Mouse (Mus musculus) kidney, adult 2 months (tissue): ENCODE measurements around the gene Olfr104-ps. TPM values are rescaled to one million over a fixed set of nuclear protein-coding genes. Genes with fewer than 3 reads are reported as not detected.

Source experiments
- DNase-seq: peaks from one replicate; pipeline ENCODE4 v3.0.0; 2021
- H3K27ac ChIP-seq: fragments of 200-500 bp; 2 replicates; pipeline ENCODE4 v1.5.1; 2012; ENCODE audit warnings: low read depth, low read length, control low read depth, inconsistent platforms; ENCODE audit not compliant: insufficient read depth
- H3K27me3 ChIP-seq: fragments of 200-500 bp; replicated peaks from 2 replicates; pipeline ENCODE4 v1.6.1; 2012; ENCODE audit warnings: mild to moderate bottlenecking, moderate library complexity, low read length, inconsistent platforms; ENCODE audit not compliant: control insufficient read depth, insufficient read depth
- H3K36me3 ChIP-seq: fragments of 200-500 bp; 2 replicates; pipeline ENCODE4 v1.6.1; 2012; ENCODE audit warnings: mild to moderate bottlenecking, moderate library complexity, low read length, inconsistent platforms; ENCODE audit not compliant: control insufficient read depth, insufficient read depth
- H3K4me1 ChIP-seq: fragments of 200-500 bp; 2 replicates; pipeline ENCODE4 v1.6.1; 2011; ENCODE audit warnings: low read length; ENCODE audit not compliant: control insufficient read depth, insufficient read depth
- H3K4me3 ChIP-seq: fragments of 200-500 bp; 2 replicates; pipeline ENCODE4 v1.5.1; 2011; ENCODE audit warnings: mild to moderate bottlenecking, low read depth, low read length, control low read depth; ENCODE audit not compliant: insufficient read depth
- CTCF ChIP-seq: fragments of 200-500 bp; conservative IDR thresholded peaks from 2 replicates; pipeline ENCODE4 v1.5.1; 2011; ENCODE audit warnings: low read depth, mild to moderate bottlenecking, control low read depth, low read length, moderate library complexity, mixed read lengths; ENCODE audit not compliant: insufficient read depth, insufficient read length
- POLR2A ChIP-seq: fragments of 200-500 bp; IDR thresholded peaks from one replicate; pipeline ENCODE4 v1.6.1; 2011; ENCODE audit warnings: low read depth, low read length, control low read depth
- WGBS: fragments of 180-500 bp; shearing (Covaris S2); methylation state at CpG from one replicate; pipeline ENCODE4 v1.1.7; 2018; 5-methylcytosine and 5-hydroxymethylcytosine counted together
- polyA plus RNA-seq: library from polyadenylated mRNA; depleted of rRNA; stranded (reverse); fragments of >200 nt; gene quantifications from 2 replicates; pipeline ENCODE4 v1.2.3, GENCODE M21; 2012; rRNA removed

The Olfr104-ps gene
- polyA plus RNA-seq, result not detected in 2 replicates

DNA sequence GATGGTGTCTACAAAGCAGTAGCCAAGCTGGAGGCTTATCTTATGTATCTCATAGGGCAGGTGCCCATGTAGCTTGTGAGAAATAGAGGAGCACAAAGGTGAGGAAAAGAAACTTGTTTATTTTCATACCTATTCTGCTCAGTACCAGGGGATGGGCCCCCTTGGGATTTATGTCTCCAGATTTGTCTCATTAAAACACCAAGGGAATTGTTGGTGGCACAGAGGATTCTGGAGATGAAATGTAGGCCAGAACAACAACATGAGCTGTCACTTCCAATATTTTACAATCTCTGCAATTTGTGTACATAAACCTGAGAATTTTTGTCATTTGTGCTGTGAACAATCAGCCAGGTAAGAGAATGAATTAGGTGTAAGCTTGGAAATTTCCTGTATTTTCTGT is at the start of gene Olfr104-ps:
TSS of gene Olfr104-ps (plus strand) at position 301 of the 400 bp plus-strand sequence.
- TF ChIP-seq POLR2A (no peak), CTCF (no peak)
- H3K27me3 ChIP-seq, result no peaks in the 10 kb centered on the region
- DNase-seq, result no peak

GRCm38 (mm10) chr17:37310146-37310699 is 49.2 kb upstream of the Olfr104-ps start:
- no peaks in the 10 kb centered on the region for H3K4me1 ChIP-seq
- no peak for DNase-seq
- H3K27me3 ChIP-seq, result no peaks in the 10 kb centered on the region
- H3K4me3 ChIP-seq, result no peak overlapping the region
- 44% methylated on average over 2 of the region's 2 CpGs for WGBS
- TF ChIP-seq POLR2A (no peak), CTCF (no peak)
- H3K36me3 ChIP-seq, result no peaks in the 10 kb centered on the region
- H3K27ac ChIP-seq, result no peak overlapping the region

More for the DNA sequence above, at the start of gene Olfr104-ps:
- H3K27ac ChIP-seq, result no peak within 1 kb of the TSS
- H3K4me1 ChIP-seq, result no peaks in the 10 kb centered on the region
- no peaks in the 10 kb centered on the region for H3K36me3 ChIP-seq
- no peak within 1 kb of the TSS for H3K4me3 ChIP-seq

DNA sequence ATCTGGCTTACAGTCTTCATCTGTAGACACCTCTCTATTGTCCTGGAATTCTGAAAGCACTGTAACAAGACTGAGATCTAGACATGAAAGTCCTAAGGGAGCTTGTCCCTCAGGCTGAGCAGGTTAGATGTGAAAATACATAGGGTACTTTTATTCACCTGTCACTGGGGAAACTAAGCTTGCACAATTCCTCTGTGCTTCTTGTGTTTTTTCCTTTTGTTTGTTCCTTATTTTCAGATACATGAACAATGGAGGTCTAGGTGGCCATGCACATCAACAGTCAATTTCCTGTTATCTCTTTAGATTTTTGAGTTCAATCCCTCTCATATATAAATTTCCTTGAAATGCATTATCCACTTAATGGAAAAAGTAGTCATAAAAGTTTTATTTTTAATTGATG is 42.4 kb upstream of the Olfr104-ps start, which contains the start of gene Olfr102:
TSS of gene Olfr102 (minus strand) at position 101 of the 400 bp plus-strand sequence.
- Histone ChIP-seq H3K27me3 (no peaks in the 10 kb centered on the region), H3K4me1 (no peaks in the 10 kb centered on the region), H3K27ac (no peak within 1 kb of the TSS), H3K4me3 (no peak within 1 kb of the TSS), H3K36me3 (no peaks in the 10 kb centered on the region)
- no peak for TF ChIP-seq CTCF
- no peak for TF ChIP-seq POLR2A
- DNase-seq, result no peak

- Histone ChIP-seq H3K4me1 (no peaks in the 10 kb centered on the region), H3K36me3 (no peaks in the 10 kb centered on the region), H3K4me3 (no peak within 1 kb of the TSS), H3K27me3 (no peaks in the 10 kb centered on the region), H3K27ac (no peak within 1 kb of the TSS)
- 85% methylated on average over 2 of the region's 2 CpGs for WGBS
- no peak for DNase-seq
- TF ChIP-seq CTCF (no peak), POLR2A (no peak)
Measured at GRCm38 (mm10) chr17:37339598-37339997, 19.8 kb upstream of the Olfr104-ps start, which contains the start of gene Olfr103. Olfr103 (minus strand) TSS chr17:37339698.

- no peak for DNase-seq
- no peak within 1 kb of the TSS for H3K27ac ChIP-seq
- no peak within 1 kb of the TSS for H3K4me3 ChIP-seq
- H3K4me1 ChIP-seq, result no peaks in the 10 kb centered on the region
- no peaks in the 10 kb centered on the region for H3K36me3 ChIP-seq
- no peaks in the 10 kb centered on the region for H3K27me3 ChIP-seq
- TF ChIP-seq CTCF (no peak), POLR2A (no peak)
Measured at GRCm38 (mm10) chr17:37378733-37379132, 19.4 kb downstream of the Olfr104-ps start, which contains the start of gene Olfr105-ps. Olfr105-ps (plus strand) TSS chr17:37379033.

- DNase-seq, result no peak
- Histone ChIP-seq H3K36me3 (no peaks in the 10 kb centered on the region), H3K4me3 (no peak within 1 kb of the TSS), H3K27me3 (no peaks in the 10 kb centered on the region), H3K4me1 (no peaks in the 10 kb centered on the region), H3K27ac (no peak within 1 kb of the TSS)
- no peak for TF ChIP-seq POLR2A
- no peak for TF ChIP-seq CTCF
- WGBS, result 65% methylated on average over 1 of the region's 1 CpGs
Measured at GRCm38 (mm10) chr17:37390093-37390492, 30.7 kb downstream of the Olfr104-ps start, which contains the start of gene Olfr106-ps. Olfr106-ps (plus strand) TSS chr17:37390393.

GRCm38 (mm10) chr17:37398926-37399325 is 39.5 kb downstream of the Olfr104-ps start, which contains the start of gene Olfr107:
Olfr107 (plus strand) TSS chr17:37399226.
- no peak for DNase-seq
- TF ChIP-seq POLR2A (no peak), CTCF (no peak)
- Histone ChIP-seq H3K4me3 (no peak within 1 kb of the TSS), H3K27me3 (no peaks in the 10 kb centered on the region), H3K36me3 (no peaks in the 10 kb centered on the region), H3K4me1 (no peaks in the 10 kb centered on the region), H3K27ac (no peak within 1 kb of the TSS)
- WGBS, result 74% methylated on average over 3 of the region's 3 CpGs
